Mouse (Mus musculus) spleen, postnatal 4 days (tissue): ENCODE measurements around the gene Esrra.
A peak's percentile ranks its signal among the peaks of the same experiment; 100 is the strongest.

Source experiments
- DNase-seq, 2 experiments: peaks; one replicate each; pipeline ENCODE4 v3.0.0; 2022; ENCODE audit warnings: low spot score in 2 of 2

Gene Esrra

DNA sequence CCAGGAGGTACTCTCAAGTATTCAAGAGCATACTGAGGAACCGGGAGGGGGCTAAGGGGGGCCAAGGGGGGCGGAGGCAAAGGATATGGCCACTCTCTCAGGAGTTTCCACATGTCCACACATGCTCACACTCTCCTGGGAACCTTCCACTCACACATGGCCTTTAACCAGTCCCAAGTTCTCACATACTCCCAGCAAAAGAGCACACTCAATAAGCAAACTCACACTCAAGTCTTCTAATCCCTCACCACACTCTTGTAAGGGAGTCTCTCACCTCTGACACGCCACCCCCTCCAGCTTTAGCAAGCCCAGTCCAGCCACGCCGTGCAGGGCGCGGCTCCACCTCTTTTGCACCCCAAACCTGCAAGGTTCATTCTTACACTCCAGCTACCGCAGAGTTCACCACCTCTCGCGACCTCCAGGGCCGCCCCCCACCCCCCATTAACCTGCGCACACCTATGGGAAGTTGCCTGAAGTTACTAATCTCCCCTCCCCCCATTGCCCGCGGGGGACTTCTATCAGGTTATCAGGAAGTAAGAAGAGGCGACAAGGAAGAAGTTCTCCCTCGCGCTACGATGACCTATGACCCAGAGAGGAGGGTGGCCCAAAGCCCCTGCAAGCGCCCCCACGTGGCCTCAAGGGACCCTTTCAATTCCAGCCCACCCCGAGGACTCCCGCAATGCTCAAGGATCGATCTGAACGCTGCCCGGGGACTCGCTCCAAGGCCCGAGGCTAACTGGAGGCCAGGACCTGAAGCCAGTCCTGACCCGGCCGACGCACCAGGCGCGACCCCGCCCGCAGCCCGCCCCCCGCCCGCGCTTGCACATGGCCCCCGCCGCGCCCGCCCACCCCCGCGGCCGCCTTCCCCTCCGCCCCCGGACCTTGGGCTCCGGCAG lies 624 bp downstream of the Esrra start:
- DNase-seq: peak; percentile 53 to 79

DNA sequence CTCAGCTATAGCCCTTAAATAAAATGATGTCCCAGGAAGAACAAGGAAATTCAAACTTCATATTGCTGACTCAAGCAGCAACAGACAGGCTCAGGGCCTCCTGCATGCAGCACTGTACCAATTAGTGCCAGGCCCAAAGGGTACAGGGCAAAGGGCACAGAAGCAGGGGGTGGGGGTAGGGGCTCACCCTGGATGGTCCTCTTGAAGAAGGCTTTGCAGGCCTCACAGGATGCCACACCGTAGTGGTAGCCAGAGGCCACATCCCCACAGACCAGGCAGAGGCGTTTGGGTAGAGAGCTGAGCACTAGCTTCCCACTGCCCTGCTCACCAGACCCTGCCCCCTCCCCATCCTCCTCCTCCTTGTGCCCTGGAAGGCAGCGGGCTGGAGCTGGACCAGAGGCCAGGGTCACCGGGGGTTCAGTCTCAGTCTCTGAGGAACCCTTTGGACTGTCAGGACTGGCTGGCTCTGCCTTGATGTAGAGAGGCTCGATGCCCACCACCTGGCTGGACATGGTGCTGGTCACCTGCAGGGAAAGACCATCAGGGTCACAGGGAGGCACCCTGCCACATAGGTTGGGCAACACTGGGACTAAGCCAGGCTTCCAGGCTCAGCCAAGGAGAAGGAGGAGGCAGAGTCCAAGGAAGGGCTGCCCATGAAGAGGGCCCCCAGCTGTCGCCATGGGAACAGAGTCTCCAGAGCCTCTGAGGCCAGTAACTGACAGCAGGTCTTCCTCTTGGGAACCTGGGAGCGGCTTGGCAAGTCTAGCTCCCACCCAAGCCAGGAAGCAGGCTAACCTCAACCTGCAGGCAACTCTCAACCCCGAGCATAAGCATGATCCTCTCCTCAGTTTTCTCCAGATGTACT lies 1.5 kb downstream of the Esrra start:
- DNase-seq: peak in 1 of 2 experiments; percentile 66

DNA sequence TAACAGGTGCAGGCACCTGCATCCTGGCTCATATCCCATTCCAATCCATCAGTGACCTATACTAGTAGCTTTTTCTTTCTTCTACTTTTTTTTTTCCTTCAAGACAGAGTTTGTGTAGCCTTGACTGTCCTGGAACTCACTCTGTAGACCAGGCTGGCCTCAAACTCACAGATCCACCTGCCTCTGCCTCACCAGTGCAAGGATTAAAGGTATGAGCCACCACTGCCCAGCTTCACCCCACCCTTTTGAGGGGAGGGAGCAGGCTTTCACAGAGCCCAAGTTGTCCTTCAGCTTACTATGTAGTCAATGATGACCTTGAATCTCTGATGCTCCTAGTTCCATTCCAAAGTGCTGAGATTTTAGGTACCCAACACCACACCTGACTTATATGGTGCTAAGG lies 2.2 kb downstream of the Esrra start:
- no peak for DNase-seq

DNA sequence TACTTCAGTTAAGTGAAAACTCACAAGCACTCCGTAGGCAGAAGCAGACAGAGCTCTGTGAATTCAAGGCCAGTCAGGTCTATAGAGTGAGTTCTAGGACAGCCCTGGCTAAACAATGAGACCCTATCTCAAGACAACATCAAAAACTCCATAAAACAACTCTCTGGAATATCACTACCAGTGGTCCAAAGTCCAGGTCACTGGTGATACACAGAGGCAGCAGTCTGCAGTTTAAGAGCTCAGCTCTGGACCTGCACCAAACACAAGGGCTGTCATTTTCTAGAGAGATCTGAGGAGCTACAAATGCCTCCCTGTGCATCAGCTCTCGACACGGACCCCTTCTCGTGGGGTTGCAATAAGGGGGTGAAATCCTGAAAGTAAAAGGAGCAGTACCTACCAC lies 3.3 kb downstream of the Esrra start:
- no peak for DNase-seq

DNA sequence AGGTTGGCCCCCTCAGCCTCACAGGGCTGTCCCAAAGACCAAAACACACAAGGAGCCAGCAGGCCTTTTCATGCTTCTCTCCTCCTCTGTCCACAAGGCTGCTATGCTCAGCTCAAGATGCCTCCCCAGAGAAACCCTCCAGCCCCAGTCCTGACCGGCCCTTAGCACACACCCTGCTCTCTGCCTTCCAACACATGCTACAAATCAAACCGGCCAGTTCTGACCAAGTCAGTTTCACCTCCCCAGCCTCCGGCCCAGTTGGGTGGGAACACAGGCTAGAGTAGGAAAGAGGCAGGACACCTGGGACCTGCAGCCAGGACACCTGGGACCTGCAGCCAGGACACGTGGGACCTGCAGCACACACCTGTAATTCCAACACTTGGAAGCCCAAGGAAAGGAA lies 5.1 kb downstream of the Esrra start:
- peak in 1 of 2 experiments; percentile 57 for DNase-seq

DNA sequence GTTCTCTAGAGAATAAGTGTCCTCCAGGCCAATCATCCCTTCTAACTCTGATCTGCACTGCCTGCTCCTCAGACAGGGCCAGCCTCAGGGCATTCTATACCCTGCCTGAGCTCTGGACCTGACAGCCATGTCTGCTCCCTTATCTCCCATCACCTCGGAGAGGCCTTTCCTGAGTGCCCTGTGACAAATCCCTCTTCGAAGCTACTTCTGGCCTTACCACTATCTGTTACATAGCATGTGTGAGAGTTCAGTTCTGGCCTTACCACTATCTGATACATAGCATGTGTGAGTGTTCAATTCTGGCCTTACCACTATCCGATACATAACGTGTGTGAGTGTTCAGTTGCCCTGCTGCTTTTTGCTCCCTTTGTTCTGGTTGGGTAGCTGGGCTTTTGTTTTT lies 6.3 kb downstream of the Esrra start:
- peak in 1 of 2 experiments; percentile 57 for DNase-seq

DNA sequence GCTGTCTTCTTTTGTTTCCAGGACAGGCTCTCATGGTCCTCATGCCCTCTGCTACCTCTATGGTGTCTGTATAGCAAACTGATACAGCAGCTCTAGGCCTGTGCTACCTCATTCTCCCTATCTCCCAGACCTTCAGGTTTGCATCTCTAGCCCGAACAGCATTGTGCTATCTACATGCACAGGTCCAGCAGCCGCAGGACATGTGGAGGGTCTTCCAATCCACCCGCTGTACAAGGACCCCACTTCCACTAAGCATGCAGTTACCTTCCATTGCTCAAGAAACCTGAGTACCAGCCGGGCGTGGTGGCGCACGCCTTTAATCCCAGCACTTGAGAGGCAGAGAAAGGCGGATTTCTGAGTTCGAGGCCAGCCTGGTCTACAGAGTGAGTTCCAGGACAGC lies 7.1 kb downstream of the Esrra start:
- DNase-seq: peak in 1 of 2 experiments; percentile 50

DNA sequence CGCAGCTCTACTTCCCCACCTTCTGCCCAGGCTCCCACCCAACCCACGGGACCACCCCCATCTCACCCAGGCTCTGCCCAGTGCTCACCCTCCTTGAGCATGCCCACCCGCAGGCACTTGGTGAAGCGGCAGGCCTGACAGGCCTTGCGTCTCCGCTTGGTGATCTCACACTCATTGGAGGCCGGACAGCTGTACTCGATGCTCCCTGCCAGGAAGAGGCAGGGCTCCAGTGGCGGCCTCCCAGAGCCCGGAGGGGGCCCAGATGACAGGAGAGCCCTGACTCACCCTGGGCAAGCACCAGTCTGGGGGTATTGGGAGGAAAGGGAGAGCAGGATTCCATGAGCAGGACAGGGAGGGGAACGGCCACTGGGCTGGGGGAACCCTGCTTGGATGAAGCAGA lies 7.6 kb downstream of the Esrra start:
- DNase-seq: peak in 1 of 2 experiments; percentile 61

DNA sequence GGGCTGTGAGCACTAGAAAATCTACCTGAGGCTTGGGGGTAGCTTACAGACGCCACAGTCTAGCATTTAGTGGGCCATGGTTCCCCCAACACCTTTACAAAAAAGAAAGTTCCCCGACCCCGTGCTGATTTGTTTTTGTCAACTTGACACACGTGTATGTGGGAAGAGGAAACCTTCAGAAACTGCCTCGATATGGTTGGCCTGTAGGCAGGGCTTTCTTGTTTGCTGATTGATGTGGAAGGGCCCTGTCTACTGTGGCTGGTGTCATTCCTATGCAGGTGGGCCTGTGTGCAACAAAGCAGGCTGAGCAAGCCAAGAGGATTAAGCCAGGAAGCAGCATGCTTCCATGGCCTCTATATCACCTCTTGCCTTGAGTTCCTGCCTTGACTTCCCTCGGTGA lies 8.6 kb downstream of the Esrra start:
- DNase-seq: no peak

DNA sequence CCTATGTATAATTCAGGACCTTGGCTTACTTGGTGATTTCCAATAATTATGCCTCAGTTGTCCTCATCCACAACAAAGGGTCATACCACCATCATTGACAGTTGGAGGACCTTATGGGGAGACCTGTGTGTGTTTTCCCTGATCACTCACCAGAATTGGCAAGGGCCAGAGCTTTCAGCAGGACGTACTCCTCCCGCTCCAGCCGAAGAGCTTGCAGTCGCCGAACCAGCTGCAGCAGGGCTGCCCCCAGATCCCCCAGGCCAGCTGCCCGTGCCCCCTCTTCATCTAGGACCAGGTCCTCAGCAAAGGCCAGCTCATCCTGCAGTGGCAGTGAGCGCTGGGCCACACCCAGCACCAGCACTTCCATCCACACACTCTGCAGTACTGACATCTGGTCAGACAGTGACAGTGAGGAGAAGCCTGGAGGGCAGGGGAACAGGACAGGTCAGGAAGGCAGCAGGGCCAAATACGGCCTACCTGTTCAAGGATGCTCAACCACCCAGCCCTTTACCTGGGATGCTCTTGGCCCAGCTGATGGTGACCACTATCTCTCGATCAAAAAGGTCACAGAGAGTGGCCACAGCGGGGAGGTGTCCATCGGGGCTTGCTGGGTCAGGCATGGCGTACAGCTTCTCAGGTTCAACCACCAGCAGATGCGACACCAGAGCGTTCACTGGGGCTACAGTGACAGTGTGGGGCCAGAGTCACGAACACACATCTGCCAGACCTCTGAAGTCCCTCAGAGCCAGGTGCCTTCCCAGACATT lies 9.2 kb downstream of the Esrra start:
- DNase-seq: peak in 1 of 2 experiments; percentile 62

DNA sequence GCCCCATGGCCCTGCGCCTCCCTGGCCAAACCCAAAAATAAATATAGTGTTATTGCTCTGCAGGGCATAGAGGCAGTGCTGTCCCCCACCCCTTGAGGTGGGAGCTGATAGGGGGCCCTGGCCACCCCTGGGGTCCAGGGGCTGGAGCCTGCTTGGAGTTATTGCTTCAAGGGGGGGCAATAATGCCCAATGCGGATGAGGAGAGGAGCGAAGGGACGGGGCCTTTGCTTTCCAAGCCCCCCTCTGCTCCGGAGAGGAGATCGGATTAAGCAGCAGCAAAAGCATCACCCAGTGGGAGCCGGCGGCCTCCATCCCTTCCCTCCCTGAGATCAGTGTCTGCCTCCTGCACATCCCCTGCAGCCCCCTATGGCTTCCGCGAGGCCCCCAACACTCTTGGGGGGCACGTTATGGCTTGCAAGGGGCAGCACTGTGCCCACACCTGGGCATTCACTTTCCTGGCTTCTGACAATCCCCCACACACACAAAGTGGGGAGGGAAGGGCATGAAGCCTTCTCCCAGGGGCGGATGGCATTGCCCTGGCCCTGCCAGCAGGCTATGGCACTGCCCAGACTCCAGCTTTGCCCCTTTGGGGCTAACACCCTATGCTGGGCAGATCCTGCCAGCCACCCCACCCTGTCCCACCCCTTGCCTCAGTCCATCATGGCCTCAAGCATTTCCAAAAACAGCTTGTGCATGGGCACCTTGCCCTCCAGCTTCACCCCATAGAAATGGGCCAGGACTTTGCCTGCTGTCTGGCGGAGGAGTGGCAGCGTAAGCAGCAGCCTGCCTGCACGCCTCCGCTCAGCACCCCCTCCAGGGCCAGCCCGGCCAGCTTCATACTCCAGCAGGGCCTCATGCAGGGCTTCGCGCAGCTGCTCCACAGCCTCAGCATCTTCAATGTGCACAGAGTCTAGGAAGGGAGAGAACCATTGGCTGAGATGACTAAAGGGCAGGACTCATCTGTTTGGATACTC lies 10.2 kb downstream of the Esrra start:
- peak in 1 of 2 experiments; percentile 63 for DNase-seq

DNA sequence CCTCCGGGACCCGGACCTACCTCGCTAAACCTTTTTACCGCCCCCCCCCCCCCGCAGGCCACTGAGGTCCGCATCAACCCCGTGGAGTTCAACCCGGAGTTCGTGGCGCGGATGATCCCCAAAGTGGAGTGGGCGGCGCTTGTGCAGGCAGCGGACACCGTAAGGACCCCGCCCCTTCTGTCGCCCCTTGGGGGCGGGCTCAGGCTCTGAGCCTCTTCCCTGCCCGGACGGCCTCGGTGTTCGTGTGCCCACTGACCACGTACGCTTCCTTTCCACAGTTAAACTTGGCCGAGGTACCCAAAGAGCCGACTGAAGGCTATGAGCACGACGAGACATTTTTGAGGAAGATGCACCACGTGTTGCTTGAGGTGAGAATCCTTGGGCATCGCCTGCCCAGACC lies 11.3 kb downstream of the Esrra start:
- peak; percentile 54 to 76 for DNase-seq

DNA sequence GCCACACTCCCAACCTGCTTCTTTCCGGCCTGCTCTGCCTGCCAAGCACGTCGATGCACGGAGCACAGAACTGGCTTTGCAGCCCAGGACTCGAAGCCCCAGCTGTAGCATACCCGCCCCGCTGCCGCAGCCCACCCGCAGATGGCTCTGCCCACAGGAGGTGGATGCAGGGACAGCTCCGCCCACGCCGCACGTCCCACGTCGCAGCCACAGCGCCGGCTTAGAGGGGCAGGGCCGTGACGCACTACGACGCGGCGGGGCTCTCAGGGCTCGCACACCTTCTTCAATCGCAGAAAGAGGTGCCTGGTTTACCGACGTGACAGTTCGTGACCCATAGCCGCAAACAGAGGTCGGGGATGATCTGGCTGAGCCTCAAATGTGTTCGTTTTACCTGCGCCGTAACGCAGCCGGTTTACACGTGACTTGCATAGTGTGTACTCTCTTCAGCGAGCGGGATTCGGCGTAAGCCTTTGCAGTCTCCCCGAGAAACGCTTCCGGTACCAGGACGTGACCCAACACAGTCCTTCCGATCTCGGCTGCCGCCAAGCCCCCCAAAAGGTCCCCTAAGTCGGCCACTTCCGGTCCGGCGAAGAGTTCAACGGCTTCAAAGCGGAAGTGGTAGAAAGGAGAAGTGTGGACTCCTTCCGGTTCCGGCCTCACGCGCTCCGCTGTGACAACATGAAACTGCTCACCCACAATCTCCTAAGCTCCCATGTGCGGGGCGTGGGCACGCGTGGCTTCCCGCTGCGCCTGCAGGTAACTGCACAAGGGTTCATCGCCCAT lies 11.9 kb downstream of the Esrra start, which contains the start of the genes Trmt112 and Prdx5:
Gene Trmt112, plus strand, starts transcription at position 192 of the 783 bp plus-strand sequence.
Gene Prdx5, minus strand, starts transcription at position 600 of the 783 bp plus-strand sequence.
- peak; percentile 84 to 91 for DNase-seq

DNA sequence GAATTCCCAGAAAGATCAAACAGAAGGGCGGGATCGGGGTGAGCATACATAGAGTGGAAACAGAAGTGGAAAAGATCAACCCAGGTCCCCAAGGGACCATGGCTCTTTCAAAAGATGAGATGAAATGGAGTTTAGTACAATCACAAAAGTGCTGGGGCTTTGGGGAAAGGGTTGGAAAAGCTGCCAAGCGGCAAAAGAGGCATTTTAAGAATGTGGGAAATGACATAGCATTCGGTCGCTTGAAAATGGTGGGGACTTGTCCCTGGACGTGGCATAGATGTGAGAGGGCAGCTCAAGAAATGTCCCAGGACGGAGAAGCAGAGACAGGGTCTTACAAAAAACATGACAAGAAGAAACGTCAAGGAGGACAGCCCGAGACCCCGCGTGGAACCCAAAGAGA lies 12.6 kb downstream of the Esrra start:
- no peak for DNase-seq

DNA sequence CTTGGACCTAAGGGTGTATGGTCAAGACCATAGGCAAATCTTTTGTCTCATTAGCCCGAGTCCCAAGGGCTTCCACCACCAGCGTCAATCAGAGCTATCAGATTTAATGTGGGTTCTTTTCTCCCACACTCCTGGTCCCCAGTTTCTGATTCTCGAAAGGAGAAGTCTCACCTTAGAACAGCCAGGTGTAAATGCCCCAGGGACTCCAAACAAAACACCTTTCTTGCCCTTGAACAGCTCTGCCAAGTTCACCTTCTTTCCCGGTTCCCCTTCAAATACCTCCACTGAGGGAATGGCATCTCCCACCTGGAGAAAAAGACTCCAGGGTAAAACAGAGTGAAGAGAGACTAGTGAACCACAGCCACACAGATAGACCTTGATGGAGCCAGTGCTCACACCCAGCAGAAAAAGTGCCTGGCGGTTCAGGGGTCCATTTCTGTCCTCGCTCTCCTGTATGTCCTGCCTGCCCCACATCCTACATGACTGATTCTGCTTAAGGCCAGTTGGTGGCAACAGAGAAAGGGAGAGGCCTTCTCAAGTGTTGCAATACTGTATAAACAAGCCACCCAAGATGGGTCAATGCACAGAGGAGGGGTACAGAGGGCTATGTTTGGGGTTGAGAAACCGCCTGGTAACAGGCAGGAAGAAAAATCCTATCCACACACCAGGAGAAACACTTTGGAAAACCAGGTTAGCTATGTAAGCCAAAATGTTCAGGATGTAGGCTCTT lies 13.6 kb downstream of the Esrra start:
- DNase-seq: peak in 1 of 2 experiments; percentile 58

DNA sequence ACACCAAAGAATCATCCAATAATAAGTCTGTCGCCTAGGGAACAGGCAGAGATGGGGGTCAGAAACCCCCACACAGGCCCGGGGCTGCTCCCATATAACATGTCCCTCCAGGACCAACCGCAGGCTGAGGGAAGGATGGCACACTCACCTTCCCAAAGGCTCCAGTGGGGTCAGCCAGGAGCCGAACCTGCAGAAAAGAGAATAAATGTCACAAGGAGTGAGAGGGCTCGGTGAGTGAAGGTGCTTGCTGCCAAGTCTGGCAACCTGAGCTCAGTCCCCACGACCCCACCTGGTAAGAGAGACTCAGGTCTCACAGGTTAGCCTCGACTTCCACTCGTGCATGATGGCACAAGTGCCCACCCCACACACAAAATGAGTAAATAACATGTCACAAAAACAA lies 14.5 kb downstream of the Esrra start:
- DNase-seq: peak in 1 of 2 experiments; percentile 61

DNA sequence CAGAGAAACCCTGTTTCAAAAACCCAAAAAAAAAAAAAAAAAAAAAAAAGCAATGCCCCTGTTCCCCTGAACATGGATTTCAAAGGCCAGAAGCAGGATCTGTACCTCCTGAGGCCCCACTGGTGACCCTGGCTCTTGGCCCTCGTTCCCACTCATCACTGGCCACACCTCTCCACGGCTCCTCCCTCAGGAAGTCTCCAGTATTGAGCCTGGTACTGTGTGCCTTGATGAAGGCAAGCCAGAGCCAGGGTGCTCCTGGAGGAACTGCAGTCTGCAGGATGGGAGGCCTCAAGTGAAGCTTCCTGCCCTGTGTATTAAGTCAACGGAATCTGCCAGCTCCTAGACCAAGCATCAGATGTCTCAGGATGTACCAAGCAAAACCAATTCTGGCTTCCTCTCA lies 15.4 kb downstream of the Esrra start:
- DNase-seq: peak in 1 of 2 experiments; percentile 58

DNA sequence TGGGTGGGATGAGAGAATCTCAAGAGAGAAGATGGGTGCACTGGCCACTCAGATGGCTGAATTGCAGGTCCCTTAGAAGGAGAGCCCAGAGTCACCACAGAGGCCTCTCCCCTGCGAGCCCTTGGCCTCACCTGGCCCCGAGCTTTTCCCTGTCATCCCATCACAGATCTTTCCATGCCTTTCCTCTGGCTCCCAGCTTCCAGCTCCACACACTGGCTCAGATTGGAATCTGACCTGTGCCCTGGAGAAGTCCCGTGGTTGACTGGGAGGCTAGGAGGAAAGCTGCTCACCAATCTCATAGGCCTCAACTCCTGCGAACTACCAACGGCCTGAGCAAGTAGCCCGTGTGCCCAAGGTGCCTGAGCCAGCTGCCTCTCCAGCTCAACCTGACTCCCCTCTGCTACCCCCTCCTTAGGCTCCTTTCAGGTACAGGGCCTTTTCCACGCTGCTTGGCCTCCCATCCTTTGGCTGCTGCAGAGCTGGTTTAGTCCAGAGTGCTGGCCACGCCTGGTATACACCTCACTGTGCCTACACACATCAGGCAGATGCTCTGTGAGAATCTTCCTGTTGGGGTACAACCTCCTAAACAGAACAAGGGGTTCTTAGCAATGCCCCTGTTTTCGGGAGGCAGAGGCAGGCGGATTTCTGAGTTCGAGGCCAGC lies 16.0 kb downstream of the Esrra start:
- DNase-seq: peak in 1 of 2 experiments; percentile 56
